Mouse (Mus musculus) neural tube, embryonic 11.5 days (tissue): ENCODE measurements at regions not wholly inside any gene's neighbourhood (a gene's known extent, or its start where the extent isn't known, plus 50 kb on each side); places are given as distances from the start of the nearest gene placed in this dataset.

Source experiments
- ATAC-seq: fragments of 200-750 bp; cut with Nextera tagmentation; 2 replicates; pipeline ENCODE4 v1.8.0; 2017; ENCODE audit warnings: moderate number of reproducible peaks, mild to moderate bottlenecking, moderate TSS enrichment, moderate library complexity; ENCODE audit not compliant: insufficient read depth, low FRiP score, low TSS enrichment
- DNase-seq: peaks from one replicate; pipeline ENCODE4 v3.0.0-alpha.2; 2015; ENCODE audit warnings: low spot score
- H3K27ac ChIP-seq: fragments of 300-500 bp; sonication (generic); 2 replicates; pipeline ENCODE4 v1.5.1; 2014; ENCODE audit warnings: low read depth, mild to moderate bottlenecking, low read length
- H3K27me3 ChIP-seq: fragments of 300-500 bp; sonication (generic); 2 replicates; pipeline ENCODE4 v1.6.1; 2014; ENCODE audit warnings: mild to moderate bottlenecking, low read length, mixed read lengths; ENCODE audit not compliant: control insufficient read depth, insufficient read depth
- H3K36me3 ChIP-seq: fragments of 300-500 bp; sonication (generic); 2 replicates; pipeline ENCODE4 v1.6.1; 2014; ENCODE audit warnings: mild to moderate bottlenecking, low read length, moderate library complexity, mixed read lengths; ENCODE audit not compliant: control insufficient read depth, insufficient read depth
- H3K4me1 ChIP-seq: fragments of 300-500 bp; sonication (generic); 2 replicates; pipeline ENCODE4 v1.6.1; 2014; ENCODE audit warnings: low read length, mixed read lengths; ENCODE audit not compliant: control insufficient read depth, insufficient read depth
- H3K4me2 ChIP-seq: fragments of 300-500 bp; sonication (generic); 2 replicates; pipeline ENCODE4 v1.6.1; 2014; ENCODE audit warnings: low read depth, mild to moderate bottlenecking, moderate library complexity
- H3K4me3 ChIP-seq: fragments of 300-500 bp; sonication (generic); 2 replicates; pipeline ENCODE4 v1.5.1; 2014; ENCODE audit warnings: low read depth, low read length
- H3K9ac ChIP-seq: fragments of 300-500 bp; sonication (generic); 2 replicates; pipeline ENCODE4 v1.6.1; 2014; ENCODE audit warnings: mild to moderate bottlenecking, low read length
- H3K9me3 ChIP-seq: fragments of 300-500 bp; sonication (generic); 2 replicates; pipeline ENCODE4 v1.6.1; 2016; ENCODE audit warnings: low read length; ENCODE audit not compliant: control insufficient read depth
- WGBS: fragments of 180-500 bp; shearing (Covaris S2); extraction: QIAGEN DNeasy Blood & Tissue Kit; methylation state at CpG from one replicate; pipeline ENCODE4 v1.1.7; 2014; 5-methylcytosine and 5-hydroxymethylcytosine counted together

- DNase-seq (no peak), ATAC-seq (no peak)
- Histone ChIP-seq H3K27ac (no peak overlapping the region), H3K4me2 (no peak overlapping the region), H3K27me3 (no peaks in the 10 kb centered on the region), H3K36me3 (no peaks in the 10 kb centered on the region), H3K4me3 (no peak overlapping the region), H3K4me1 (no peaks in the 10 kb centered on the region), H3K9me3 (no peaks in the 10 kb centered on the region), H3K9ac (no peak overlapping the region)
- WGBS, result 73% methylated on average over 8 of the region's 8 CpGs
These were observed 229.4 kb upstream of the Slc30a5 start for GRCm38 (mm10) chr13:101062582-101062981.

GRCm38 (mm10) chr13:101061233-101062144, 228.3 kb upstream of the Slc30a5 start:
- WGBS, result 50% methylated on average over 15 of the region's 15 CpGs
- no peak overlapping the region for H3K4me3 ChIP-seq
- no peak overlapping the region for H3K4me2 ChIP-seq
- DNase-seq (no peak), ATAC-seq (no peak)
- H3K4me1 ChIP-seq, result no peaks in the 10 kb centered on the region
- no peak overlapping the region for H3K9ac ChIP-seq
- no peak overlapping the region for H3K27ac ChIP-seq
- H3K36me3 ChIP-seq, result no peaks in the 10 kb centered on the region
- no peaks in the 10 kb centered on the region for H3K9me3 ChIP-seq
- H3K27me3 ChIP-seq, result no peaks in the 10 kb centered on the region

- Histone ChIP-seq H3K27ac (no peak overlapping the region), H3K9me3 (no peaks in the 10 kb centered on the region), H3K9ac (no peak overlapping the region), H3K27me3 (no peaks in the 10 kb centered on the region), H3K4me3 (no peak overlapping the region), H3K36me3 (no peaks in the 10 kb centered on the region), H3K4me1 (no peaks in the 10 kb centered on the region), H3K4me2 (no peak overlapping the region)
- ATAC-seq, result no peak
- no peak for DNase-seq
- 92% methylated on average over 1 of the region's 1 CpGs for WGBS
These were observed 216.3 kb upstream of the Slc30a5 start for GRCm38 (mm10) chr13:101049511-101049910.

GRCm38 (mm10) chr13:101032594-101032993, 199.4 kb upstream of the Slc30a5 start:
- Histone ChIP-seq H3K27me3 (no peaks in the 10 kb centered on the region), H3K9ac (no peak overlapping the region), H3K9me3 (no peaks in the 10 kb centered on the region), H3K4me1 (no peaks in the 10 kb centered on the region), H3K4me2 (no peak overlapping the region), H3K36me3 (no peaks in the 10 kb centered on the region), H3K27ac (no peak overlapping the region), H3K4me3 (no peak overlapping the region)
- WGBS, result 68% methylated on average over 1 of the region's 1 CpGs
- DNase-seq (peak; percentile 24), ATAC-seq (no peak)

- no peak overlapping the region for H3K27ac ChIP-seq
- no peaks in the 10 kb centered on the region for H3K36me3 ChIP-seq
- DNase-seq (no peak), ATAC-seq (no peak)
- H3K27me3 ChIP-seq, result no peaks in the 10 kb centered on the region
- H3K9me3 ChIP-seq, result no peaks in the 10 kb centered on the region
- no peak overlapping the region for H3K9ac ChIP-seq
- H3K4me2 ChIP-seq, result no peak overlapping the region
- H3K4me3 ChIP-seq, result no peak overlapping the region
- H3K4me1 ChIP-seq, result no peaks in the 10 kb centered on the region
These were observed 192.8 kb upstream of the Slc30a5 start for GRCm38 (mm10) chr13:101026043-101026442.

- Histone ChIP-seq H3K4me1 (no peaks in the 10 kb centered on the region), H3K9ac (no peak overlapping the region), H3K27me3 (no peaks in the 10 kb centered on the region), H3K36me3 (no peaks in the 10 kb centered on the region), H3K4me2 (no peak overlapping the region), H3K27ac (no peak overlapping the region), H3K4me3 (no peak overlapping the region), H3K9me3 (no peaks in the 10 kb centered on the region)
- 67% methylated on average over 2 of the region's 2 CpGs for WGBS
- no peak for ATAC-seq
- no peak for DNase-seq
These were observed 192.3 kb upstream of the Slc30a5 start for GRCm38 (mm10) chr13:101025488-101025887.

GRCm38 (mm10) chr13:101024971-101025370, 191.7 kb upstream of the Slc30a5 start:
- 89% methylated on average over 2 of the region's 2 CpGs for WGBS
- Histone ChIP-seq H3K27ac (no peak overlapping the region), H3K4me2 (no peak overlapping the region), H3K36me3 (no peaks in the 10 kb centered on the region), H3K9ac (no peak overlapping the region), H3K4me1 (no peaks in the 10 kb centered on the region), H3K27me3 (no peaks in the 10 kb centered on the region), H3K4me3 (no peak overlapping the region), H3K9me3 (no peaks in the 10 kb centered on the region)
- no peak for DNase-seq
- ATAC-seq, result no peak

- no peaks in the 10 kb centered on the region for H3K4me1 ChIP-seq
- 65% methylated on average over 7 of the region's 7 CpGs for WGBS
- H3K36me3 ChIP-seq, result no peaks in the 10 kb centered on the region
- H3K9ac ChIP-seq, result no peak overlapping the region
- ATAC-seq (no peak), DNase-seq (no peak)
- H3K4me2 ChIP-seq, result no peak overlapping the region
- no peak overlapping the region for H3K27ac ChIP-seq
- H3K27me3 ChIP-seq, result no peaks in the 10 kb centered on the region
- no peak overlapping the region for H3K4me3 ChIP-seq
- H3K9me3 ChIP-seq, result no peaks in the 10 kb centered on the region
These were observed 186.0 kb upstream of the Slc30a5 start for GRCm38 (mm10) chr13:101019272-101019676.

- H3K4me2 ChIP-seq, result no peak overlapping the region
- 85% methylated on average over 6 of the region's 6 CpGs for WGBS
- H3K9me3 ChIP-seq, result no peaks in the 10 kb centered on the region
- H3K4me1 ChIP-seq, result no peaks in the 10 kb centered on the region
- DNase-seq (no peak), ATAC-seq (no peak)
- H3K9ac ChIP-seq, result no peak overlapping the region
- no peak overlapping the region for H3K4me3 ChIP-seq
- no peaks in the 10 kb centered on the region for H3K36me3 ChIP-seq
- no peaks in the 10 kb centered on the region for H3K27me3 ChIP-seq
- no peak overlapping the region for H3K27ac ChIP-seq
These were observed 183.8 kb upstream of the Slc30a5 start for GRCm38 (mm10) chr13:101017041-101017440.
